Mouse (Mus musculus): ENCODE data around the gene Slf1. TPM values are rescaled to one million over a fixed set of nuclear protein-coding genes. Genes with fewer than 3 reads are reported as not detected.
"Not testable (repeated sequence)": the region's sequence is repeated elsewhere in the genome, so short reads cannot be mapped to it uniquely, and the experiment has no call there.

Slf1 gene
- 5.5 and 7.3 TPM in 2 replicates for polyA plus RNA-seq (2012; rRNA removed)

GRCm38 (mm10) chr13:77134931-77135620 is at the start of gene Slf1, which contains the start of gene 2210408I21Rik:
Gene Slf1, minus strand, starts transcription at chr13:77135473.
Gene 2210408I21Rik, plus strand, starts transcription at chr13:77135540.
- DNase-seq (ENCODE audit: low read depth): peak; percentile 36

GRCm38 (mm10) chr13:77177931-77178330 is 42.7 kb upstream of the Slf1 start:
- no peak for DNase-seq (ENCODE audit: low read depth)

GRCm38 (mm10) chr13:77140890-77141289 is 5.6 kb upstream of the Slf1 start:
- DNase-seq (ENCODE audit: low read depth): no peak

GRCm38 (mm10) chr13:77135621-77135981 is 328 bp upstream of the Slf1 start:
- no peak for DNase-seq (ENCODE audit: low read depth)

- no peak for DNase-seq (ENCODE audit: low read depth)
Measured at GRCm38 (mm10) chr13:77131132-77131531, 4.1 kb downstream of the Slf1 start.

- no peak for DNase-seq (ENCODE audit: low read depth)
Measured at GRCm38 (mm10) chr13:77128240-77128639, 7.0 kb downstream of the Slf1 start.

GRCm38 (mm10) chr13:77125159-77125558 is 10.1 kb downstream of the Slf1 start:
- no peak for DNase-seq (ENCODE audit: low read depth)

- DNase-seq (ENCODE audit: low read depth): no peak
Measured at GRCm38 (mm10) chr13:77118695-77119094, 16.6 kb downstream of the Slf1 start.

GRCm38 (mm10) chr13:77107734-77108133 is 27.5 kb downstream of the Slf1 start:
- DNase-seq (ENCODE audit: low read depth): peak; percentile 45

GRCm38 (mm10) chr13:77092876-77093275 is 42.4 kb downstream of the Slf1 start:
- not testable (repeated sequence) for DNase-seq (ENCODE audit: low read depth)

- no peak for DNase-seq (ENCODE audit: low read depth)
Measured at GRCm38 (mm10) chr13:77072030-77072429, 63.2 kb downstream of the Slf1 start.

GRCm38 (mm10) chr13:77068847-77069246 is 66.4 kb downstream of the Slf1 start:
- DNase-seq (ENCODE audit: low read depth): no peak

- DNase-seq (ENCODE audit: low read depth): no peak
Measured at GRCm38 (mm10) chr13:77063221-77063620, 72.1 kb downstream of the Slf1 start.

- no peak for DNase-seq (ENCODE audit: low read depth)
Measured at GRCm38 (mm10) chr13:77049736-77050135, 85.5 kb downstream of the Slf1 start.

GRCm38 (mm10) chr13:77048461-77048860 is 86.8 kb downstream of the Slf1 start:
- DNase-seq (ENCODE audit: low read depth): no peak

- no peak for DNase-seq (ENCODE audit: low read depth)
Measured at GRCm38 (mm10) chr13:77047179-77047931, 87.9 kb downstream of the Slf1 start.

GRCm38 (mm10) chr13:77046416-77046815 is 88.9 kb downstream of the Slf1 start:
- no peak for DNase-seq (ENCODE audit: low read depth)

GRCm38 (mm10) chr13:77045375-77045774 is 89.9 kb downstream of the Slf1 start:
- DNase-seq (ENCODE audit: low read depth): no peak

- DNase-seq (ENCODE audit: low read depth): no peak
Measured at GRCm38 (mm10) chr13:77043375-77043774, 91.9 kb downstream of the Slf1 start.

GRCm38 (mm10) chr13:77029594-77029993 is 105.7 kb downstream of the Slf1 start:
- DNase-seq (ENCODE audit: low read depth): no peak

- no peak for DNase-seq (ENCODE audit: low read depth)
Measured at GRCm38 (mm10) chr13:77018851-77019250, 116.4 kb downstream of the Slf1 start.

- DNase-seq (ENCODE audit: low read depth): no peak
Measured at GRCm38 (mm10) chr13:77003684-77004083, 131.6 kb downstream of the Slf1 start.

- no peak for DNase-seq (ENCODE audit: low read depth)
Measured at GRCm38 (mm10) chr13:77002628-77003027, 132.6 kb downstream of the Slf1 start.
